Mouse (Mus musculus) mammary gland, adult 2 months (tissue): ENCODE data around the gene Rbm4. TPM values are rescaled to one million over a fixed set of nuclear protein-coding genes. Genes with fewer than 3 reads are reported as not detected.

ENCODE experiments used
- polyA plus RNA-seq: library from polyadenylated mRNA; depleted of rRNA; stranded (reverse); fragments of >200 nt; gene quantifications from 2 replicates; pipeline ENCODE4 v1.2.3, GENCODE M21; 2012; ENCODE audit warnings: low replicate concordance; rRNA removed

Gene Rbm4
- polyA plus RNA-seq, result 30.1 and 37.6 TPM in 2 replicates

DNA sequence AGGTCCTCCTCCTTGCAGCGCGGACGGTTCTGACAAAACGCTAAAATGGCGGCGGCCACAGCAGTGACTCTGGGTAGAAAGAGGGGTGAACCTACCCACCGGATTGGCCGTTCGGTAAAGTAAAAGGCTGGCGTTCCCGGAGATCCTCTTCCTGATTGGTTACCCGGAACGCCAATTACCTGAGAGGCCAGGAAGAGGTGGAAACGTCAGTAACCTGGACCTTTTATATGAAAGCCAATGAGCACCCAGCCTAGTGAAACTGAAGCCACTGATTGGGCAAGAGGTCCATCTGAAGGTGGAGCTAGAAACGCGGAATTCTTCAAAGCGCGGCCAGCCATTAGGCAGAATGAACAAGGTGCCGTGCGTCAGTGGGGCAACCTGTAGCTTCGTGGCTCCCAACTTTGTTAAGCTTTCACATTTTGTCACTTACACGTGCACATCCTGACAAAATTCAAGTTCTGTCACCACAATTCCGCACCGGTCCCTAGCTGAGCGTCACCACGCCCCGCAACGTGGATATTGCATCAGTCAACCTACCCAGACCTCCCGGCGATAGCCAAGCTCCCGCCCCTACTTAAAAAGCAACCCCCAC is at the start of gene Rbm4:
TSS of gene Rbm4 (minus strand) at position 71 of the 592 bp plus-strand sequence.

DNA sequence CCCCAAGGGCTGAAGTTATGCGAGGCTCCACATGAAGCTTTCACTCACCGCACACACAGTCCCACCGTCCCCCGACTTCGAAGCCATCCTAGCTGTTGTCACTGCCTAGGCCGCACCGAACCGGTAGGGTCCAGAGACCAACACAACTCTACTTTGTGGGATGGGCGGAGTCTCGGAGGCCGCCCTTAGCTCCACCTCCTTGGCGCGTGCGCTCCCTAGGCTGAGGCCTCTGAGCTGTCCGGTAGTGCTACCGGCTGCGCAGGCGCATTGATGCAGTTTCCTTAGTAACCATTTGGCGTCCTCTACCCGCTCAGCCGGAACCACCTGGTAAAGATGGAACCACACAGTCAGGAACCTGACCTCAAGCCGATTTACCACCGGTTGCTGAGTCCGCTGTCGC is 45.4 kb upstream of the Rbm4 start, which contains the start of the genes Ccs and Ccdc87:
TSS of gene Ccs (minus strand) at position 184 of the 400 bp plus-strand sequence.
TSS of gene Ccdc87 (plus strand) at position 218 of the 400 bp plus-strand sequence.

DNA sequence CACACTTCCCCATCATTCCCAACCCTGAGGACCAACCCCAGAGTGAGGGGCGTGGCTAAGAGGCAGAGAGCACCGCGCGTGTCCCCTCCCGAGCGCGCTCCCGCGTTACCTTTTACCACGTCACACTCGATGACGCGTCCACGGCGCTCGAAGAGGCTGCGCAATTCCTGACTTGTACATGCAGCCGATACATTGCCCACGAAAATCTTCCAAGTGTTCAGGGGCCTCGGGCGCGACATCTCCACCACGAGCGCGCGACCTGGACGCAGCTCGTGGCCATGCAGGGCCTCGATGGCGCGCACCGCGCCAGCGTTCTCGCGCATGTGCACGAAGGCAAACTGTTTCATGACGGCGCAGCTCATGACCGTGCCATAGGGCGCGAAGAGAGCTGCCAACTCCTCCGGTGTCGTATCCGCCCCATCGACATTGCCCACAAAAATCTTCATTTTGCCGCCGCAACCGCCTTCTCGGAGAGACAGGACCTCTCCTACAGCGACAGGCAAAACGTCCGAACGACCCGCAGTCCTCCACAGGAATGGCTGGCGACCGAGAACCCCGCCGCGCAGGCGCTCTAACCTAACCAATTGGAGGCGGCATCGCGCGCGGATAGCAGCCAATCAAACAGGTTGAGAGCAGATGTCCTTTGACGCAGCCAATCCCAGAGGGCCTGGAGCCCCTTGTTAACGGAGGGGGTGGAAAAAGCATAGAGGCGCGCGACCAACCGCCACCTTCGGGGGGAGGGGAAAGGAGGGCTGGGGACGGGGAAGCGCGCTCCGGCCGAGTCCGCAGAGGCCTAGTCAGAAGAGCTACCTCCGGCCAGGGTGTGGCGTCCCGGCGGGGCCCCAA is 17.6 kb upstream of the Rbm4 start, which contains the start of the genes Gm21992 and Rbm14:
TSS of gene Gm21992 (minus strand) at position 550 of the 846 bp plus-strand sequence.
TSS of gene Rbm14 (minus strand) at position 572 of the 846 bp plus-strand sequence.

DNA sequence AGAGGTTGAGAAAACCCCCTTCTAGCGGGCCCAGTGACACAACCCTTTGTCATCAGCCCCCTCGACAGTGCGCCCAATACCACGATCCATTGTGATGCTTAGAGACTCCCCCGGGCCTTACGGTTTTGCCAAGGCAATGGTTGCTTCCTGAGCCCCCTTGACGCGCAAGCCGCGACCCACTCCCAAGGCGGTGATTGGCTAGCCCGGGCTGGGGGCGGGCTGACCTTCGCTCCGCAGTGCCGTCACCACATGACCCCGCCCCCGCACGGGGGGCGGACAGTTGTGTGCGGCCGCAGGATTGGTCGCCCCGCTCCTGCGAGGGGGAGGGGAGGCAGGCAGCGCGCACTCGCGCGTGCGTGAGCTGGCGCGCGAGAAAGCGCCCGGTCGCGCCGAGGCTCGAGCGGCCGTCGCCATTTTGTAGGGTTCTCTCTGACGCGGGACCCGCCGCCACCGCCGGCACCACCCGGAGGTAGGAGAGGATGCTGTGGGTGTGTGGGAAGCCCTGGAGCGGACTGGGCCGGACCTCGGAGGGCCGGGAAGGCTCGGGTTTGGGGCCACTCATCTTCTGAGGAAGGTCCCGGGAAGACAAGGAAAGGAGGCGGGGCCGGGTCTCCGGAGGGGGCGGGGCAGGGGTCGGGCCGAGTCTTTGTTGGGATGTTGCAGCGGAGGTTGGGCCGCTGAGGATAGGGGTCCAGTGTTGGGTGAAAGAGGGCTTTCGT is 37.3 kb downstream of the Rbm4 start, which contains the start of gene Rbm4b:
TSS of gene Rbm4b (plus strand) at position 305 of the 719 bp plus-strand sequence.

Other genes with a start within 250 kb of the Rbm4 start
- 12.3 and 26.6 TPM in 2 replicates for gene Lrfn4, start 178.2 kb downstream of the Rbm4 start, polyA plus RNA-seq
- gene Rce1, start 168.3 kb downstream of the Rbm4 start, polyA plus RNA-seq, result 86.7 and 104 TPM in 2 replicates
- gene Gm960, start 95.2 kb downstream of the Rbm4 start, polyA plus RNA-seq, result 0.89 and 0.98 TPM in 2 replicates
- gene Sptbn2, start 82.7 kb downstream of the Rbm4 start, polyA plus RNA-seq, result 2.4 and 3.1 TPM in 2 replicates
- gene Rbm4b, start 37.4 kb downstream of the Rbm4 start, polyA plus RNA-seq, result 7.6 and 8.1 TPM in 2 replicates
- 16.6 and 27.0 TPM in 2 replicates for gene Gm21992, start 17.7 kb upstream of the Rbm4 start, polyA plus RNA-seq
- 47.0 and 81.2 TPM in 2 replicates for gene Rbm14, start 17.7 kb upstream of the Rbm4 start, polyA plus RNA-seq
- 28.5 and 29.5 TPM in 2 replicates for gene Ccs, start 45.4 kb upstream of the Rbm4 start, polyA plus RNA-seq
- 0.07 TPM in 1 of 2 replicates, not detected in the other for gene Ccdc87, start 45.5 kb upstream of the Rbm4 start, polyA plus RNA-seq
- 103 and 209 TPM in 2 replicates for gene Ctsf, start 61.2 kb upstream of the Rbm4 start, polyA plus RNA-seq
- 0.54 and 894 TPM in 2 replicates for gene Actn3, start 84.0 kb upstream of the Rbm4 start, polyA plus RNA-seq
- gene Zdhhc24, start 84.8 kb upstream of the Rbm4 start, polyA plus RNA-seq, result 29.8 and 33.4 TPM in 2 replicates
- gene Bbs1, start 112.7 kb upstream of the Rbm4 start, polyA plus RNA-seq, result 2.7 and 4.2 TPM in 2 replicates
- gene Dpp3, start 134.4 kb upstream of the Rbm4 start, polyA plus RNA-seq, result 87.1 and 105 TPM in 2 replicates
- 6.9 and 8.4 TPM in 2 replicates for gene Peli3, start 149.2 kb upstream of the Rbm4 start, polyA plus RNA-seq
- gene Mrpl11, start 168.2 kb upstream of the Rbm4 start, polyA plus RNA-seq, result 19.5 and 24.0 TPM in 2 replicates
- gene Npas4, start 196.4 kb upstream of the Rbm4 start, polyA plus RNA-seq, result 0.47 and 0.59 TPM in 2 replicates
- gene Slc29a2, start 230.0 kb upstream of the Rbm4 start, polyA plus RNA-seq, result 8.9 and 19.4 TPM in 2 replicates
- gene B4gat1, start 244.9 kb upstream of the Rbm4 start, polyA plus RNA-seq, result 33.1 and 40.6 TPM in 2 replicates
- 0.11 and 0.20 TPM in 2 replicates for gene AC124502.3, start 245.0 kb upstream of the Rbm4 start, polyA plus RNA-seq
- gene Brms1, start 247.5 kb upstream of the Rbm4 start, polyA plus RNA-seq, result 31.7 and 37.6 TPM in 2 replicates